Mouse (Mus musculus): ENCODE data around the gene Gpkow.

Gpkow gene

GRCm38 (mm10) chrX:7696954-7697381 is at the start of gene Gpkow:
TSS of gene Gpkow (plus strand) at chrX:7697131.
- DNase-seq (ENCODE audit: low spot score): peak; percentile 88

- peak; percentile 87 for DNase-seq (ENCODE audit: low spot score)
These were observed 48.1 kb upstream of the Gpkow start for GRCm38 (mm10) chrX:7648671-7649304.

GRCm38 (mm10) chrX:7657221-7657639 is 39.7 kb upstream of the Gpkow start, which contains the start of gene Prickle3:
TSS of gene Prickle3 (plus strand) at chrX:7657260.
- DNase-seq (ENCODE audit: low spot score): no peak

GRCm38 (mm10) chrX:7658031-7658784 is 38.7 kb upstream of the Gpkow start:
- DNase-seq (ENCODE audit: low spot score): peak; percentile 53

- DNase-seq (ENCODE audit: low spot score): no peak
These were observed 37.9 kb upstream of the Gpkow start for GRCm38 (mm10) chrX:7658785-7659589.

GRCm38 (mm10) chrX:7661086-7661485 is 35.8 kb upstream of the Gpkow start:
- no peak for DNase-seq (ENCODE audit: low spot score)

- no peak for DNase-seq (ENCODE audit: low spot score)
These were observed 34.0 kb upstream of the Gpkow start for GRCm38 (mm10) chrX:7662936-7663335.

- no peak for DNase-seq (ENCODE audit: low spot score)
These were observed 32.1 kb upstream of the Gpkow start for GRCm38 (mm10) chrX:7664791-7665190.

GRCm38 (mm10) chrX:7665739-7666502 is 31.0 kb upstream of the Gpkow start:
- no peak for DNase-seq (ENCODE audit: low spot score)

- DNase-seq (ENCODE audit: low spot score): peak; percentile 59
These were observed 26.5 kb upstream of the Gpkow start for GRCm38 (mm10) chrX:7670390-7670881.

GRCm38 (mm10) chrX:7670921-7671623 is 25.9 kb upstream of the Gpkow start, which contains the start of gene Plp2:
TSS of gene Plp2 (minus strand) at chrX:7671390.
- DNase-seq (ENCODE audit: low spot score): no peak

GRCm38 (mm10) chrX:7672739-7673138 is 24.2 kb upstream of the Gpkow start:
- DNase-seq (ENCODE audit: low spot score): no peak

GRCm38 (mm10) chrX:7673578-7674281 is 23.2 kb upstream of the Gpkow start:
- no peak for DNase-seq (ENCODE audit: low spot score)

GRCm38 (mm10) chrX:7674284-7675000 is 22.5 kb upstream of the Gpkow start:
- no peak for DNase-seq (ENCODE audit: low spot score)

- DNase-seq (ENCODE audit: low spot score): no peak
These were observed 21.9 kb upstream of the Gpkow start for GRCm38 (mm10) chrX:7675001-7675380.

GRCm38 (mm10) chrX:7678986-7679385 is 17.9 kb upstream of the Gpkow start:
- DNase-seq (ENCODE audit: low spot score): no peak

GRCm38 (mm10) chrX:7679405-7680056 is 17.4 kb upstream of the Gpkow start:
- DNase-seq (ENCODE audit: low spot score): peak; percentile 93

GRCm38 (mm10) chrX:7680057-7680412 is 16.9 kb upstream of the Gpkow start:
- DNase-seq (ENCODE audit: low spot score): no peak

GRCm38 (mm10) chrX:7680864-7681263 is 16.1 kb upstream of the Gpkow start, which contains the start of gene Magix:
TSS of gene Magix (minus strand) at chrX:7681251.
- DNase-seq (ENCODE audit: low spot score): no peak

All from retina, embryonic 14.5 days (tissue).